24 mouse cellular contexts compared by ENCODE assay signal in the genomic region with DNA sequence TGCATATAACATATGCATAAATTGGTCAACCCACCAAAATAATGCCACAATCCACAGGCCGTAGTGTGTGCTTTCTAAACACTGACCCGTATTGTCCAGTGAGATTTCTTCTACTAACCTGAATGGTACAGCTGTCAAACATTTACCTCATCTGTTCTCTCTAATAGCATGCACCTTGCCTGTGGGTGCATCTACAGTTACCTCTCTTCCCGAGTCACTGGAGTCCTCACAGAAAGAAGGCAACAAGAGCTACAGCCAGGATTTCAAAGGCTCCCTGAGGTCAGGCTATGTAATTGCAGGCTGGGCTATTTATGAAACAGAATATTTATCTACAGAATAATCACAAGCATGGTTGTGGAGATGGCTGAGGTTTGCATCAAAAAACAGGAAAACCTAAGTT. TPM values are rescaled to one million over a fixed set of nuclear protein-coding genes. Genes with fewer than 3 reads are reported as not detected.
A peak's percentile ranks its signal among the peaks of the same experiment; 100 is the strongest.
DNase-seq lines count a peak whose midpoint lies in the region; ATAC-seq and TF ChIP-seq lines count a peak whose summit lies in the region.
"Had no signal": no experiment of that assay in that cellular context is flagged by ENCODE, and none has a peak within 500 bp of the region (broad histone marks: within the 10 kb centered on the region; RNA-seq: fewer than 3 reads in every experiment).

No protein-coding gene starts in this region.

- intact Hi-C loops in gastrocnemius, adult 2 months (cut with DNase I) = loop anchor here (10.0 kb wide), 1 partner anchor 170 kb away; no protein-coding TSS in a partner anchor

- peak; percentile 25; the same call in 1 of the 2 replicates for TF ChIP-seq CTCF in gastrocnemius, adult 2 months (IDR thresholded peaks at IDR 0.05)
- TF ChIP-seq CTCF in E14TG2a.4 (conservative IDR thresholded peaks at IDR 0.05; ENCODE audit: low read length) = 0 out of 2 replicates have a peak, but pooled peaks have one; percentile 1

- H3K36me3 ChIP-seq in E14TG2a.4 (ENCODE audit: insufficient read depth, low read length) = no peaks in the 10 kb centered on the region
- no peaks in the 10 kb centered on the region for H3K36me3 ChIP-seq in hindbrain, embryonic 14.5 days (replicated peaks; ENCODE audit: control insufficient read depth, insufficient read depth)
- H3K36me3 ChIP-seq: embryonic facial prominence, embryonic 15.5 days; forebrain, embryonic 10.5 days; heart, embryonic 15.5 days; hindbrain, embryonic 13.5 days had no signal

- no peak for DNase-seq in gastrocnemius, adult 2 months
- no peak for DNase-seq in gastrocnemius, postnatal 25 days
- peak; percentile 37 to 68 for DNase-seq in kidney, adult 8-10 months
- DNase-seq in kidney, postnatal 14 days = no peak
- DNase-seq in skeletal muscle tissue, adult 2 months (ENCODE audit: low read depth, low spot score) = peak; percentile 48
- no peak for DNase-seq in hindbrain, embryonic 14.5 days (ENCODE audit: low spot score)
- DNase-seq: adrenal gland, postnatal 10 days; B cell, adult 2 months; cerebellum, adult 11 months; cerebellum, adult 8-10 months; cerebellum, postnatal 14 days; embryo, embryonic 11 days; gastrocnemius, postnatal 10 days; heart, adult 2 months; heart, postnatal 14 days had no signal

- peak overlapping the region; percentile 49 for H3K27ac ChIP-seq in gastrocnemius, adult 2 months
- H3K27ac ChIP-seq in hindbrain, embryonic 14.5 days = no peak overlapping the region
- H3K27ac ChIP-seq: embryonic facial prominence, embryonic 15.5 days; forebrain, embryonic 10.5 days; heart, adult 2 months; heart, embryonic 15.5 days; hindbrain, embryonic 13.5 days had no signal

- H3K27me3 ChIP-seq in E14TG2a.4 (ENCODE audit: insufficient read depth, low read length) = no peaks in the 10 kb centered on the region
- no peaks in the 10 kb centered on the region for H3K27me3 ChIP-seq in hindbrain, embryonic 14.5 days (ENCODE audit: control insufficient read depth, insufficient read depth, low read length)
- H3K27me3 ChIP-seq: embryonic facial prominence, embryonic 15.5 days; heart, embryonic 15.5 days; hindbrain, embryonic 13.5 days had no signal

- H3K4me1 ChIP-seq in E14TG2a.4 (replicated peaks; ENCODE audit: low read depth, low read length) = peaks cover 21% of the 10 kb centered on the region
- 0 out of 2 replicates have a peak, but pooled peaks cover 3% of the 10 kb centered on the region for H3K4me1 ChIP-seq in hindbrain, embryonic 14.5 days (replicated peaks; ENCODE audit: control insufficient read depth, insufficient read depth, low read length)
- H3K4me1 ChIP-seq: embryonic facial prominence, embryonic 15.5 days; forebrain, embryonic 10.5 days; heart, embryonic 15.5 days; hindbrain, embryonic 13.5 days had no signal

- no peaks in the 10 kb centered on the region for H3K9me3 ChIP-seq in E14TG2a.4 (ENCODE audit: low read length)
- no peaks in the 10 kb centered on the region for H3K9me3 ChIP-seq in hindbrain, embryonic 14.5 days (ENCODE audit: control insufficient read depth, low read length)
- H3K9me3 ChIP-seq: embryonic facial prominence, embryonic 15.5 days; forebrain, embryonic 10.5 days; heart, embryonic 15.5 days; hindbrain, embryonic 13.5 days had no signal

- no peak overlapping the region for H3K4me2 ChIP-seq in hindbrain, embryonic 14.5 days (replicated peaks)
- H3K4me2 ChIP-seq: embryonic facial prominence, embryonic 15.5 days; heart, embryonic 11.5 days; heart, embryonic 15.5 days; hindbrain, embryonic 13.5 days had no signal

- no peak overlapping the region for H3K9ac ChIP-seq in hindbrain, embryonic 14.5 days
- H3K9ac ChIP-seq: embryonic facial prominence, embryonic 15.5 days; heart, embryonic 15.5 days; hindbrain, embryonic 13.5 days had no signal

- no peak overlapping the region for H3K4me3 ChIP-seq in gastrocnemius, adult 2 months
- no peak overlapping the region for H3K4me3 ChIP-seq in E14TG2a.4 (replicated peaks; ENCODE audit: low read length)
- no peak overlapping the region for H3K4me3 ChIP-seq in hindbrain, embryonic 14.5 days (replicated peaks; ENCODE audit: low read length)
- H3K4me3 ChIP-seq: embryonic facial prominence, embryonic 15.5 days; erythroblast, embryonic 14.5 days; forebrain, embryonic 10.5 days; heart, adult 2 months; heart, embryonic 15.5 days; hindbrain, embryonic 13.5 days had no signal

- 85% methylated on average over 3 of the region's 3 CpGs for WGBS in hindbrain, embryonic 14.5 days

- ATAC-seq in hindbrain, embryonic 14.5 days (ENCODE audit: low FRiP score) = no peak
- ATAC-seq: CD4-positive, CD25-positive, alpha-beta regulatory T cell, adult 4 months; forebrain, embryonic 14.5 days had no signal

RNA-seq across cellular contexts. Expression of a gene that starts 53.8 kb away (rescaled TPM):
- total RNA-seq in gastrocnemius, adult 2 months (2021) = 1 to 10 TPM in 1 of 2 experiments, under 1 TPM in 1; 0.61 to 7.8 TPM
- total RNA-seq in gastrocnemius, postnatal 25 days (2021) = 1 to 10 TPM; 1.6 to 2.7 TPM
- 3.2 and 4.2 TPM in 2 replicates for polyA plus RNA-seq in hindbrain, embryonic 14.5 days (2014; fragmentation: Nextera tagmentation; extraction: Ambion mirVana)

Comparison
In these comparisons a context has a peak if more than half of its experiments do, and no peak if none do; other contexts are left out.
1. DNase-seq: peak in kidney, adult 8-10 months (2 of 2) and skeletal muscle tissue, adult 2 months (single experiment); none in gastrocnemius, adult 2 months (single experiment), gastrocnemius, postnatal 25 days (single experiment), kidney, postnatal 14 days (single experiment) and hindbrain, embryonic 14.5 days (single experiment).